Mouse (Mus musculus): ENCODE data around the gene Akirin1. TPM values are rescaled to one million over a fixed set of nuclear protein-coding genes. Genes with fewer than 3 reads are reported as not detected.
A peak's percentile ranks its signal among the peaks of the same experiment; 100 is the strongest.

Akirin1 gene
- total RNA-seq, 2 experiments from 2014 or later = 24.1 to 24.5 TPM

GRCm38 (mm10) chr4:123707340-123707739, 42.8 kb downstream of the Akirin1 start:
- no peak for TF ChIP-seq CTCF (IDR thresholded peaks at IDR 0.05)
- H3K4me3 ChIP-seq = no peak overlapping the region
- H3K27ac ChIP-seq = no peak overlapping the region
- intact Hi-C loops (cut with DNase I) = no loop called here
- DNase-seq = no peak

- no peak for DNase-seq
- H3K27ac ChIP-seq = no peak overlapping the region
- TF ChIP-seq CTCF (IDR thresholded peaks at IDR 0.05) = no peak
- intact Hi-C loops (cut with DNase I) = no loop called here
- H3K4me3 ChIP-seq = no peak overlapping the region
These were observed 44.8 kb downstream of the Akirin1 start for GRCm38 (mm10) chr4:123705340-123705739.

- no peak for TF ChIP-seq CTCF (IDR thresholded peaks at IDR 0.05)
- DNase-seq = no peak
- intact Hi-C loops (cut with DNase I) = no loop called here
- Histone ChIP-seq H3K4me3 (no peak overlapping the region), H3K27ac (no peak overlapping the region)
These were observed 56.8 kb downstream of the Akirin1 start for GRCm38 (mm10) chr4:123693384-123693783.

GRCm38 (mm10) chr4:123692071-123692470, 58.1 kb downstream of the Akirin1 start:
- no peak overlapping the region for H3K4me3 ChIP-seq
- DNase-seq = no peak
- TF ChIP-seq CTCF (IDR thresholded peaks at IDR 0.05) = no peak
- intact Hi-C loops (cut with DNase I) = no loop called here
- no peak overlapping the region for H3K27ac ChIP-seq

- Histone ChIP-seq H3K27ac (no peak overlapping the region), H3K4me3 (no peak overlapping the region)
- DNase-seq = no peak
- intact Hi-C loops (cut with DNase I) = no loop called here
- TF ChIP-seq CTCF (IDR thresholded peaks at IDR 0.05) = no peak
These were observed 59.8 kb downstream of the Akirin1 start for GRCm38 (mm10) chr4:123690311-123690710.

GRCm38 (mm10) chr4:123687025-123687781, 62.9 kb downstream of the Akirin1 start:
- Histone ChIP-seq H3K4me3 (peak overlapping the region; percentile 86), H3K27ac (peak overlapping the region; percentile 61)
- intact Hi-C loops (cut with DNase I) = no loop called here
- no peak for TF ChIP-seq CTCF (IDR thresholded peaks at IDR 0.05)
- DNase-seq = peak; percentile 57

GRCm38 (mm10) chr4:123686368-123687024, 63.6 kb downstream of the Akirin1 start:
- Histone ChIP-seq H3K4me3 (peak overlapping the region; percentile 86), H3K27ac (peak overlapping the region; percentile 43)
- TF ChIP-seq CTCF (IDR thresholded peaks at IDR 0.05) = no peak
- intact Hi-C loops (cut with DNase I) = no loop called here
- DNase-seq = peak; percentile 45

- DNase-seq = peak; percentile 39
- intact Hi-C loops (cut with DNase I) = no loop called here
- H3K4me3 ChIP-seq = peak overlapping the region; percentile 86
- H3K27ac ChIP-seq = no peak overlapping the region
- TF ChIP-seq CTCF (IDR thresholded peaks at IDR 0.05) = no peak
These were observed 64.5 kb downstream of the Akirin1 start for GRCm38 (mm10) chr4:123685506-123686242.

GRCm38 (mm10) chr4:123685046-123685445, 65.1 kb downstream of the Akirin1 start:
- TF ChIP-seq CTCF (IDR thresholded peaks at IDR 0.05) = no peak
- Histone ChIP-seq H3K27ac (no peak overlapping the region), H3K4me3 (no peak overlapping the region)
- intact Hi-C loops (cut with DNase I) = no loop called here
- DNase-seq = no peak

Other genes with a start within 250 kb of the Akirin1 start
- 10 to 100 TPM; 48.4 to 66.4 TPM for gene Macf1, start 66.0 kb downstream of the Akirin1 start, total RNA-seq (2021)
- 100 to 1,000 TPM; 242 to 305 TPM for gene Ndufs5, start 32.1 kb downstream of the Akirin1 start, total RNA-seq (2021)
- not detected for gene Rhbdl2, start 37.5 kb upstream of the Akirin1 start, total RNA-seq (2021)
- not detected for gene 4933427I04Rik, start 109.3 kb upstream of the Akirin1 start, total RNA-seq (2021)
- gene Mycbp, start 154.5 kb upstream of the Akirin1 start, total RNA-seq (2021) = 10 to 100 TPM; 18.3 to 19.5 TPM
- gene Rragc, start 167.1 kb upstream of the Akirin1 start, total RNA-seq (2021) = 10 to 100 TPM; 20.0 to 23.3 TPM
- not detected for gene 4930535I16Rik, start 167.7 kb upstream of the Akirin1 start, total RNA-seq (2021)